Mouse (Mus musculus) heart, adult 9 months (tissue): ENCODE measurements around the gene Rad1.
"Not testable (repeated sequence)": the region's sequence is repeated elsewhere in the genome, so short reads cannot be mapped to it uniquely, and the experiment has no call there.

Experiments used
- DNase-seq, 2 experiments: peaks; one replicate each; pipeline ENCODE4 v3.0.0; 2022; ENCODE audit warnings: low spot score in 2 of 2

Gene Rad1

DNA sequence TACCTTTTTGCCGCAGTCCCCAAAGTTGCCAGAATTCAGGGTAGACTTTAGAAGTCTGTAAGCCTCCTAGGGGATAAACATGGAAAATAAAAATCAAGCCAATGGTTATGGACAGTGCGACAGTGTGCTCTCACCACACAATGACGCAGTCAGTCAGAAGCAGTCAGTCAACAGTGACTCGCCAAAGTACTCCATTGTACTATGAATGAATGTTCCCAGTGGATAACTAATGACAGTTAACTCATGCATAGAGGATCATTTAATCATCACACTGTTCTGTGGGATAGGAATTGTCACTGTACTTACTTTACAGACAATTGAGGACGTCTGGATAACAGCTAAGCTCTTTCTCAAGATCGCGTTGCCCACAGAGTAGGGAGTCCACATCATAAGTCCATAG, 29.3 kb downstream of the Rad1 start:
- no peak for DNase-seq

DNA sequence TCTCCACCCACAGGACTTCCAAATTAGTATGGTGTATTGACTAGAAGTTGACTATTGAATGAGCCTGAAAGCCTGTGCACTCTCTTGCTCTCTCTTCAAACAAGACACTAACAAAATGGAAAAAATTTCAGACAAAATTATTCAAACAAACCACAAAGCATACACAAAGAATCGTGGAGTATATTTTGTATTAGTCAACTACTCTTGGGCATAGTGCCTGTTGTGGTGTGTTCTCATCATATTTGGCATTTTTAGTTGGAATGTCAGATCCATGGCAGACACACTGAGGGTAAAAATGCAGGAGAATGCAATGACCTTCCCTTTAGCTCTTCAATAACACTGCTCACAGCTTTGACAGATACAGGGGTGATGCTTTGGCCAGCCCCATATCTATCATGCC, 40.1 kb downstream of the Rad1 start:
- no peak for DNase-seq

DNA sequence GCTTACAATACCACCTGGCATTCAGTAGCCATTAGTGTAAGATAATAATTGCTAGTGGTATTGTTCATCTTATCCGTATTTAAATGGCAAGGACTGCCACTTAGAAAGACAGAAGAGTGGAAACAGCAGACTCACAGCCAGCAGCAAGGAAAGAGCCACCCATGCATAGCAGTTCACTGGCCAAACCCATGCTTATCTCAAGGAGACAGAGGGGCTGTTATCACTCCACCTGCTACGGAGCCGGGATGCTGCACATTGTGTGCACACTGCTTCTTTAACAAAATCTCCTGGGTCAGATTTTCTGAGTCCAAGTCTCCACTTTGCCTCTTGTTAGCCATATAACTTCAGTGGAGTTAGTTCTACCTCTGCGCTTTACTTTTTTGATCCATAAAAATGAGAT, 45.5 kb downstream of the Rad1 start:
- no peak for DNase-seq

DNA sequence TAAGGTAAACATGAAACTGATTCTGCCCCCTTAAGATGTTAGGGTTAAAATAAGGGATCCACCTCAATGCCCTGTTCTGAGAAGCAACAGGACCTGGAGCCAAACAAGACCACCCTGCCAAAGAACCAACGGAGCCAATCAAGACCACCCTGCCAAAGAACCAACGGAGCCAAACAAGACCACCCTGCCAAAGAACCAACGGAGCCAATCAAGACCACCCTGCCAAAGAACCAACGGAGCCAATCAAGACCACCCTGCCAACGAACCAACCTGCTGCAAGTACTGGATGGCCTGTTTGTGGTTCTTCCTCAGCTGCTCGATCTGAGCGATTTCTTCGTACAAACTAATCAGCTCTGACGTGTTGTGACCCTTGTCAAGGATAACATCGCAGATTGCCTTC, 47.5 kb downstream of the Rad1 start:
- not testable (repeated sequence) for DNase-seq

DNA sequence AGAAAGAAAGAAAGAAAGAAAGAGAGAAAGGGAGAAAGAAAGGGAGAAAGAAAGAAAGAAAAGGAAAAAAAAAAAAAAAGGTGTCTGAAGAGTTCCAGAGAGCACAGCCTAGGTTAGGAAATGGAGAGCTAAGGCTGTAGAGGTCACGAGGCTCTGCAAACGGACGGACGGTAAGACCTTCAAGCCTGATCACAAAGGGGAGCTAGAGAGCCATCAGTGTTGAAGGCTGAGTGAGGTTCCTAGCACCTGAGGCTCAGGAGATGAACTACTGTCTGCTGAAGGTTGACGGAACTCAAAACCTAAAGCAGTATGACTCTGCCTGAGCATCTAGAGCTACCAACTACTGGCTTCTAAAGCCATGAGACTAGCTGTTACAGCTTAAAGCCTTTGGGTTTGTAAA, 48.8 kb downstream of the Rad1 start:
- DNase-seq: no peak

DNA sequence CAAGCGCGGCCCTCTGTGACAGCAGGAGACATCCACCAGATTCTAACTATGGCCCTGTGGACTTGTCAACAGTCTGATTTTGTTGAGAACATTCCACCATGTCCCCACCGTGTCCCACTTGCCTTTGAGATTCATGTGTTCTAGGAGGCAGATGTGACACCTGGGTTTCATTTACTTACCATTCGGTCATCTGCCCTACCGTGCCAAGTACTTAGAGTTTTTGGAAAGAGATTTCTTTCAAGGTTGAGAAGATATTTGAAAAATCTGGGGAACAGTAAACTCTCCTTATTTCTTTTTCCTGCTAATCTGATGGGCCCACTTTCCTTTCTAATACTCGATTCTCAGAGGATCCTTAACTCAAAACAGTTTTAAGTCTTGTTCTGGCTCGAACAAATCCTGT, 50.2 kb downstream of the Rad1 start:
- no peak for DNase-seq

DNA sequence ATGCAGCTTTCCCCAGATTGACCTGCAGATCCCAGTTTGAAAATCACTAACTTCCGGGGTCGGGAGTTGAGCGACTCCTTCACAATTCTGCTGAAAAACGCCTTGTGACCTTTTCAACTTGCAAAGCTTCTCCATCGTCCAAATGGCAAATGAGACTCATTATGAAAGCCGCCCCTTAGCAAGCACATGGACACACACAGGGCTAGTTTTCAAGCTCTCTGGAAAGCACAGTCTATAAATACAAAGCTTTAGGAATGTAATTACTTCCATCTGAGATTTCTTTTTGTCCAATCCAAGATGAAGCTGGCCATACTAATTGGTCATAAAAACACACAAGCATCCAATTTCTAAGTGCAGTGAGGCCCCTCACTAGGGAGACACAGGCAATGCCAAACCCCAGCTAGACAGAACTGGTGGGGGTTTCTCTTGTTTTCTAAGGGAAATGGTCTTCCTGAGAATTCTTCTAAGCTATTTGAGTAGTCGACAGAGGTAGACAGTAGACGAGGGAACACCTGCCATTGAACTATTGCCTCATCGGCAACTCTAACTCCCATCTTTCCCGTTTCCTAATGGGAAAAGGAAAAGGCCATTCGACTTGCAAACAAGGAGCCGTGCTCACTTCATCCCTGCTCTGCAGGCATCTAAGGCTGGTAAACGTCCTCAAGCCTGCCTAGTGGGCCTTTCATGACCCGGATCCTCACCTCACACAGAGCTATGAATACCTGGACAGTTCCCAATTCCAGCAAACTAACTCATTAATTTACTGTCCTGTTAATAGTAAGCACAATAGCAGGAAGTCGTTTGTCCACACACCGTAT, 54.7 kb downstream of the Rad1 start:
- no peak for DNase-seq
